Mouse (Mus musculus): ENCODE data around the gene Hoxd4.
A peak's percentile ranks its signal among the peaks of the same experiment; 100 is the strongest.

The Hoxd4 gene

GRCm38 (mm10) chr2:74707599-74707998 is 4.1 kb upstream of the Hoxd4 start:
- DNase-seq, result no peak

GRCm38 (mm10) chr2:74708676-74709075 is 3.1 kb upstream of the Hoxd4 start:
- peak; percentile 65 for DNase-seq

GRCm38 (mm10) chr2:74709465-74710419 is 2.0 kb upstream of the Hoxd4 start:
- no peak for DNase-seq

- no peak for DNase-seq
Measured at GRCm38 (mm10) chr2:74710929-74711543, 693 bp upstream of the Hoxd4 start.

GRCm38 (mm10) chr2:74713239-74714150 is 1.8 kb downstream of the Hoxd4 start:
- no peak for DNase-seq

GRCm38 (mm10) chr2:74714156-74714789 is 2.5 kb downstream of the Hoxd4 start:
- no peak for DNase-seq

DNA sequence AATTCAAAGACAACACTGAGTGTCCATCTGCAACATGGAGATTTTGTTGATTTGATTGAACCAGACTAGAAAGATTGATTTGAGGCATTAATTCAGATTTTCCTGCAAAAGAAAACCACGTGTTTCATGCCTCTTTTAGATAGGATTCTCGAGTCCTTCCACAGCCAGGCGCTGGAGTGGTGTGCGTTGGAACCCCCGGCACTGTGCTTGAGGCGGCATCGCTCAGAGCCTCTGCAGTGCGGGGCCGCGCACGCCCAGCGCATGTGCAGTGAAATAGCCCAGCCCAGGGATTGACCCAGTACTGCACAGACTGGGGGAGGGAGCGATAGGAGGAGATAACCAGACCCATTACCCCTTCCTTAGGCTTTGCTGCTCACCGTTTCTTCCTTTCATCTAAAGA is 3.2 kb downstream of the Hoxd4 start:
- DNase-seq, result no peak

DNA sequence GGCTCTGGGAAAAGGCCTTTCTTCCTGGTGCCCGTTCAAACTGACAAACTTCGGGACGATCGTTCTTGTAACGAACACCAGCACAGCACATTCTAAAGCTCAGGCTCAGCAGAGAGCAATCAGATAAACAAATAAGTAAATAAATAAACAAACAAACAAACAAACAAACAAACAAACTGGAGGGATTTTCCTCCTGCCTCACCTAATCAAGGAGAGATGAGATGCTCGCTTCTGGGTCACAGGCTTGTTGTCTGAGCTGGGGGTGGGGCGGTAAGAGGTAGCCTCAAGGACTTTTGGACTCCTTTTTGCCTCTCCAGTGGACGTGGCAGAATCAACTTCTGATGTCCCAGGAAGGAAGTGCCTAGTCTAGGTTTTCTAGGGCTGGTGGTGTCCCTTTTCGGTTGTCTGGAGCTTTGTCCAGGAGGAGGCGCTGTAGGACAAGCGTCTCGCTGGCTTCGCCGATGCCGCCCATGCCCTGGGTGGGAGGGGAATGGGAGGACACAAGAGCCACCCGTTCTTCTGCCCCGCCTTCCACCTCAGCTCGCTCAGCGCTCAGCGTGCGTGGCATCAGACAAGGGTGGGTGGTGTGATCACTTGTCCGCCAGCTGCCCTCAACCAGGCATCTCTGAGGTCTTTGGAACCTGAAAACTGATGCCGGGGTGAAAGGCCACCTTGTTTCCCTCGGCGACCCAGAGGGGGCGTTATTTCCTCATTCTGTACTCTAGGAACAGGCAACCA is 3.9 kb downstream of the Hoxd4 start:
- DNase-seq, result peak; percentile 93

DNA sequence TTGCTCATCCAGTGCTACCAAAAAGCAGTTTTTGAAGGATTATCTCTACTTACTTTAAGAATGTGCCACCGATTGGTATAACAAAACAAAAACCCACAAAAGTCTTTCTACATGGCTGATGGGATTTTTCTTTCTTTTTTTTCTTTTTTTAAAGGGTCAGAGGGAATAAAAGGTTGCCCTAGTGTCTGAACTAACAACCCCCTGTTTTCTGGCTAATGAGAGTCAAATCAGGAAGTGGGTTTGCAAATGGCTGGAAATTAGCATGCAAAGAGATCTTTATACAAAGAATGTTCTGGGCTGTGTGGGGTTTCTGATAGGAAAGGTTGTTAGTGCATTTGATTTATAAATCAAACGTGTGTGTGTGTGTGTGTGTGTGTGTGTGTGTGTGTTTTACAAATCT is 8.7 kb downstream of the Hoxd4 start:
- no peak for DNase-seq

- DNase-seq, result no peak
Measured at GRCm38 (mm10) chr2:74720955-74721491, 9.3 kb downstream of the Hoxd4 start.

DNA sequence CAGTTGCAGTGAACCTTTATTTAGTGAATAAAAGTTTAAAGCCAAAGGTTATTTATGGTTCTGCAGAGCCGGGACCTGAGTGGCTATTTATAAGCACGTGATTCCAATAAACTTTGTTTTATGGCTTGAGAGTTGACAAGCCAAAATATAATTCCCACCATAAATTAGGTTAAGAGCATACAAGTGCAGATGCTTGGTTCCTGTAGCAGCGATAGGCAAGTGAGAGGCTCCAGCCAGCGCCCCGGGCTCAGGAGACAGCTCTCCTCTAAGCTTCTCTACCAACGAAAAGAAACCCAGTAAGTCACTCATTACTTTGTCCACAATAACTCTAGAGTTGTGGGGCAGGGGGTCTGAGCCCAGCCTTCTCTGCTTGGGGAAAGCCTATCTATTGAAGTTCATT is 10.2 kb downstream of the Hoxd4 start:
- no peak for DNase-seq

DNA sequence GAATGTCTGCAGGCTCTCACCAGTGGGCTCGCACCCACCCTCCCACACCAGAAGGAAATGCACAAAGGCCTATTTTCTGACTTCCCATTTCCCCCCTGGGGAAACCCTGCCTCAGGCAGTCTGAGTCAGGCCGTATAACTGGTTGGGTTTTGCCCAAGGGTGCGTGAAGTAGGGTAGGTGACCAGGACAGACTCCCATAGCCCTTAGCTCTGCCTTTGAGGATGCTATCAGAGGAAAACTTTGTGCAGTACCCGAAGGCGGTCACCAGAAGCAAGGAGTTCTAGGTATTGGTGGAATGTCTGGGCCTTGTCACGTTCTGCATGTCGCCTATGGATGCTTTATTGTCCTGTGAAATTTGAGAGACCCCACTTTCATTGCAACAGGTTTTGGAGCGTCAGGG is 11.2 kb downstream of the Hoxd4 start:
- DNase-seq, result no peak

- DNase-seq, result peak; percentile 83
Measured at GRCm38 (mm10) chr2:74724244-74725015, 12.7 kb downstream of the Hoxd4 start.

DNA sequence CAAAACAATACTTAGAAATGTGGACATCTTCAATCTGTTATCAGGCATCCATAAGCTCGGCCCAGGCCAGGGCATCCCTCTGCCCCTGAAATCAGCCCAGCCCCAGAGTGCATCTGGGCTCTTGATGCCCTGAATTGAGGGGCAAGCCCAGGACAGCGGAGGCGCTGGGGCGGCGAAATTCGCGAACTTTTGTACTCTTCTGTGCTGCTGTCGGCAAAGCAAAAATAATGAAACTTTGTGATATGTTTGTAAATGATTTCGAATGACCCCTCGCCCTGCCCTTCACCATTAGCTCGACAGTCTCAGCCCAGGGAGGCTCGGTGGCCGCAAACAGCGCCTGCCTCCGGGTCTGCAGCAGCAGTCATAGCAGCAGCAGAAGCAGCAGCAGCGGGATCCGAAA is 13.4 kb downstream of the Hoxd4 start:
- DNase-seq, result no peak

DNA sequence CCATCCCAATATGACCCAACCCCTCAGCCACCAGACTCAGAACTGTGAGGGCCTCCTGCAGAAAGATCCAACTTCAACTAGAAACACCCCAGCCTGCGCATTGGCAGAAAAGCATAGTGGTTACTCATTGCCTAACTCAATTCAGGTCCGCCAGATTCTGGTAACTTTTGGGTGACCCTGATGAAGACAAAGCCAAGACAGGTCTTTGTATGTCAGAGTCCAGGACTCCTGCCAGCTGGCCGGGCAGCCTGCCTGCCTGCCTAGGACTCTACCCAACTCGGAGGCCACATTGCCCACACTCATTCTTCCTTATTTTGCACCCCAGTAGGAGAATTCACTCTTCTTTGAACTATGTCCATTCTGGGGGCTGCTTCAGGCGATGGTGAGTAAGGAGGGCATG is 14.8 kb downstream of the Hoxd4 start, which contains the start of gene Gm28230:
Gm28230 (plus strand) TSS at position 178 of the 400 bp plus-strand sequence.
- peak; percentile 91 for DNase-seq

- no peak for DNase-seq
Measured at GRCm38 (mm10) chr2:74726973-74727639, 15.4 kb downstream of the Hoxd4 start.

DNA sequence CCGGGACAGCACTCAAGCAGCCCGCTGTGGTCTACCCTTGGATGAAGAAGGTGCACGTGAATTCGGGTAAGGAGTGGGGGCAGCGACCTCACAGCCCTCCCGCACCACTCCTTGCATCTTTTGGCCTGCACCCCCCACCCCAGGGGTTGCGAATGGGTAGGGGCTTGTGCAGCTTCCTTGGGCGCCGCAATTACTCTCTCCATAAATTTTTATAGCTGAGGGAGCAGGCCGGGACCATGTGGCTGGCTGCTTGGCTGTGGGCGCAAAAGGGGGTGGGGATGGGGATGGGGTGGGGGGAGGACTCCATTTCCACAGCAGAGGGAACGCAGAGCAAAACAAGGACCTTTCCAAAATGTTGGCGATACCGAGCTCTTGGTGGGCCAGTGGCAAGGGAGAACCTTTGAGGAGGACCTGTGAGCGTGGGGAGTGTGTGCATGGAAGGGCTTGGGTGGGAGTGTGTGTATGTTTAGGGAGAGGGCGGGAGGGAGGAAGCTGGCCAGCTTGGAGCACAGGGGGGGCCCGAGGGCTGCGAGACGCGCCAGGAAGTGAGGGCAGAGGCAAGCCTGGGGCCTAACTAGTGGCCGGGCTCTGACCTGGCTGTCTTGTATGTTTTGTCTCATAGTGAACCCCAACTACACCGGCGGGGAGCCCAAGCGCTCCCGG is 16.0 kb downstream of the Hoxd4 start:
- no peak for DNase-seq

DNA sequence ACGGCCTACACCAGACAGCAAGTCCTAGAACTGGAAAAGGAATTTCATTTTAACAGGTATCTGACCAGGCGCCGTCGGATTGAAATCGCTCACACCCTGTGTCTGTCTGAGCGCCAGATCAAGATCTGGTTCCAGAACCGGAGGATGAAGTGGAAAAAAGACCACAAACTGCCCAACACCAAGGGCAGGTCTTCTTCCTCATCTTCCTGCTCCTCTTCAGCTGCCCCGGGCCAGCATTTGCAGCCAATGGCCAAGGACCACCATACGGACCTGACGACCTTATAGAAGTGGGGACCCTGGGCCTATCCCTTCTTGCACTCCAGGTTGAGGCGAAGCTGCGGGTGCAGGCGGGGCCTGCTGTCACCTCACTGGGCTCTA is 16.6 kb downstream of the Hoxd4 start:
- no peak for DNase-seq

GRCm38 (mm10) chr2:74730331-74730730 is 18.6 kb downstream of the Hoxd4 start:
- no peak for DNase-seq

DNA sequence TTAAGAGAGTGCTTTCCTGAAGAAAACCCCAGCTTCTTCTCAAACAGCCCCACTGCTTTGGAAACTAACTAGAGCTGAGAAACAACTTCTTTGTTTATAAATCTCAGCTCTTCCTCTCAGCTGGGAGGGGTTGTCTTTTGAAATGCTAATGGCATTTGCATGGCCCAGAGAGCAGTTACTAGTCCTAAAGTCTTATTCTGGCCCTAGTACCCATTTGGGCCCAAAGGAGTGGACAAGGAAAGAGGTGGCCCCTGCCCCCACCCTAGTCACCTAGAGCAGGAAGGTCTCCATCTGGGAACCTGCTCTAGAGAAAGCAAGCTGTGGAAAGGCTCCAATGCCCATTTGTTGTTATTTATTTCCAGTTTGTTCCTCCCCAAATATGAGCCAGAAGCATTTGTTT is 19.3 kb downstream of the Hoxd4 start:
- no peak for DNase-seq

Data from kidney, adult 9 months (tissue).